Mouse (Mus musculus) T-helper 1 cell (primary cell): Measurements from ENCODE around the gene Lmntd1.

Source experiments
- in situ Hi-C: fragments of 300-600 bp; cut with MboI, MseI; formaldehyde crosslinking; loops from one replicate; pipeline ENCODE4 v1.15.1; 2025; ENCODE audit warnings: high pct_unique_total_duplicates

Lmntd1 gene

GRCm38 (mm10) chr6:145435156-145435555 lies 179.0 kb downstream of the Lmntd1 start:
- in situ Hi-C loops: no loop called here

- in situ Hi-C loops: no loop called here
Measured at GRCm38 (mm10) chr6:145433897-145434296, 180.2 kb downstream of the Lmntd1 start.

GRCm38 (mm10) chr6:145432711-145433708 lies 181.1 kb downstream of the Lmntd1 start:
- in situ Hi-C loops: no loop called here

- in situ Hi-C loops: no loop called here
Measured at GRCm38 (mm10) chr6:145431747-145432146, 182.4 kb downstream of the Lmntd1 start.

- in situ Hi-C loops: no loop called here
Measured at GRCm38 (mm10) chr6:145427411-145427810, 186.7 kb downstream of the Lmntd1 start.

GRCm38 (mm10) chr6:145426501-145426900 lies 187.6 kb downstream of the Lmntd1 start:
- in situ Hi-C loops: no loop called here

- in situ Hi-C loops: no loop called here
Measured at GRCm38 (mm10) chr6:145424156-145424555, 190.0 kb downstream of the Lmntd1 start.

- in situ Hi-C loops: no loop called here
Measured at GRCm38 (mm10) chr6:145423484-145423883, 190.6 kb downstream of the Lmntd1 start.

GRCm38 (mm10) chr6:145421666-145422065 lies 192.5 kb downstream of the Lmntd1 start:
- in situ Hi-C loops: no loop called here

- in situ Hi-C loops: no loop called here
Measured at GRCm38 (mm10) chr6:145420407-145420806, 193.7 kb downstream of the Lmntd1 start.

- in situ Hi-C loops: loop anchor here (10.0 kb wide), 1 partner anchor 376 kb away; no protein-coding TSS in a partner anchor
Measured at GRCm38 (mm10) chr6:145418856-145419255, 195.3 kb downstream of the Lmntd1 start.

GRCm38 (mm10) chr6:145417720-145418440 lies 196.2 kb downstream of the Lmntd1 start:
- in situ Hi-C loops: loop anchor here (10.0 kb wide), 1 partner anchor 377 kb away; no protein-coding TSS in a partner anchor

GRCm38 (mm10) chr6:145417014-145417719 lies 197.0 kb downstream of the Lmntd1 start:
- in situ Hi-C loops: loop anchor here (10.0 kb wide), 1 partner anchor 378 kb away; no protein-coding TSS in a partner anchor

GRCm38 (mm10) chr6:145404369-145405051 lies 209.6 kb downstream of the Lmntd1 start:
- in situ Hi-C loops: no loop called here

GRCm38 (mm10) chr6:145401140-145401539 lies 213.0 kb downstream of the Lmntd1 start:
- in situ Hi-C loops: no loop called here

- in situ Hi-C loops: no loop called here
Measured at GRCm38 (mm10) chr6:145397881-145398280, 216.2 kb downstream of the Lmntd1 start.

- in situ Hi-C loops: no loop called here
Measured at GRCm38 (mm10) chr6:145396534-145396933, 217.6 kb downstream of the Lmntd1 start.

GRCm38 (mm10) chr6:145390421-145390820 lies 223.7 kb downstream of the Lmntd1 start:
- in situ Hi-C loops: no loop called here

GRCm38 (mm10) chr6:145389904-145390303 lies 224.2 kb downstream of the Lmntd1 start:
- in situ Hi-C loops: no loop called here

GRCm38 (mm10) chr6:145387378-145387777 lies 226.7 kb downstream of the Lmntd1 start:
- in situ Hi-C loops: no loop called here
